Mouse (Mus musculus): ENCODE measurements around the gene Abcc3.

Gene Abcc3

GRCm38 (mm10) chr11:94328644-94329025, 64.2 kb downstream of the Abcc3 start:
- ATAC-seq (ENCODE audit: insufficient number of reproducible peaks, low FRiP score, low TSS enrichment): no peak

GRCm38 (mm10) chr11:94327693-94328643, 64.8 kb downstream of the Abcc3 start, which contains the start of gene Ankrd40:
Gene Ankrd40, plus strand, starts transcription at chr11:94328001.
- ATAC-seq (ENCODE audit: insufficient number of reproducible peaks, low FRiP score, low TSS enrichment): peak; percentile 89

GRCm38 (mm10) chr11:94326961-94327411, 65.8 kb downstream of the Abcc3 start:
- ATAC-seq (ENCODE audit: insufficient number of reproducible peaks, low FRiP score, low TSS enrichment): peak; percentile 72

GRCm38 (mm10) chr11:94324618-94325017, 68.2 kb downstream of the Abcc3 start:
- ATAC-seq (ENCODE audit: insufficient number of reproducible peaks, low FRiP score, low TSS enrichment): no peak

GRCm38 (mm10) chr11:94323271-94323925, 69.4 kb downstream of the Abcc3 start:
- ATAC-seq (ENCODE audit: insufficient number of reproducible peaks, low FRiP score, low TSS enrichment): no peak

- ATAC-seq (ENCODE audit: insufficient number of reproducible peaks, low FRiP score, low TSS enrichment): no peak
Observed at GRCm38 (mm10) chr11:94322636-94323035, 70.2 kb downstream of the Abcc3 start.

- peak; percentile 85 for ATAC-seq (ENCODE audit: insufficient number of reproducible peaks, low FRiP score, low TSS enrichment)
Observed at GRCm38 (mm10) chr11:94321931-94322400, 70.8 kb downstream of the Abcc3 start, which contains the start of gene Luc7l3. Gene Luc7l3, minus strand, starts transcription at chr11:94321988.

- peak; percentile 71; the same call in 1 of the 2 replicates for ATAC-seq (ENCODE audit: insufficient number of reproducible peaks, low FRiP score, low TSS enrichment)
Observed at GRCm38 (mm10) chr11:94320969-94321930, 71.5 kb downstream of the Abcc3 start.

- no peak for ATAC-seq (ENCODE audit: insufficient number of reproducible peaks, low FRiP score, low TSS enrichment)
Observed at GRCm38 (mm10) chr11:94318056-94318455, 74.7 kb downstream of the Abcc3 start.

- no peak for ATAC-seq (ENCODE audit: insufficient number of reproducible peaks, low FRiP score, low TSS enrichment)
Observed at GRCm38 (mm10) chr11:94317515-94317914, 75.3 kb downstream of the Abcc3 start.

- no peak for ATAC-seq (ENCODE audit: insufficient number of reproducible peaks, low FRiP score, low TSS enrichment)
Observed at GRCm38 (mm10) chr11:94317014-94317413, 75.8 kb downstream of the Abcc3 start.

- no peak for ATAC-seq (ENCODE audit: insufficient number of reproducible peaks, low FRiP score, low TSS enrichment)
Observed at GRCm38 (mm10) chr11:94316528-94316927, 76.3 kb downstream of the Abcc3 start.

- ATAC-seq (ENCODE audit: insufficient number of reproducible peaks, low FRiP score, low TSS enrichment): no peak
Observed at GRCm38 (mm10) chr11:94315308-94315707, 77.5 kb downstream of the Abcc3 start.

- ATAC-seq (ENCODE audit: insufficient number of reproducible peaks, low FRiP score, low TSS enrichment): no peak
Observed at GRCm38 (mm10) chr11:94314098-94314652, 78.6 kb downstream of the Abcc3 start.

GRCm38 (mm10) chr11:94312733-94313132, 80.1 kb downstream of the Abcc3 start:
- ATAC-seq (ENCODE audit: insufficient number of reproducible peaks, low FRiP score, low TSS enrichment): no peak; the same call in 1 of the 2 replicates

GRCm38 (mm10) chr11:94294996-94295845, 97.6 kb downstream of the Abcc3 start:
- no peak for ATAC-seq (ENCODE audit: insufficient number of reproducible peaks, low FRiP score, low TSS enrichment)

All from cerebellum, adult (tissue).